Mouse (Mus musculus) kidney, embryonic 16.5 days (tissue): ENCODE results near the gene Samd1. TPM values are rescaled to one million over a fixed set of nuclear protein-coding genes. Genes with fewer than 3 reads are reported as not detected.
A peak's percentile ranks its signal among the peaks of the same experiment; 100 is the strongest.

ENCODE experiments used
- ATAC-seq: fragments of 200-750 bp; cut with Nextera tagmentation; 2 replicates; pipeline ENCODE4 v1.8.0; 2017; ENCODE audit warnings: moderate TSS enrichment; ENCODE audit not compliant: low FRiP score, low TSS enrichment
- H3K27ac ChIP-seq: fragments of 300-500 bp; sonication (generic); 2 replicates; pipeline ENCODE4 v1.5.1; 2014; ENCODE audit warnings: low read length
- H3K27me3 ChIP-seq: fragments of 300-500 bp; sonication (generic); 2 replicates; pipeline ENCODE4 v1.6.1; 2014; ENCODE audit warnings: low read length, control low read depth, mixed read lengths; ENCODE audit not compliant: insufficient read depth
- H3K36me3 ChIP-seq: fragments of 300-500 bp; sonication (generic); 2 replicates; pipeline ENCODE4 v1.6.1; 2014; ENCODE audit warnings: low read length, control low read depth, mixed read lengths; ENCODE audit not compliant: insufficient read depth
- H3K4me1 ChIP-seq: fragments of 300-500 bp; sonication (generic); 2 replicates; pipeline ENCODE4 v1.6.1; 2014; ENCODE audit warnings: low read length, control low read depth, mixed read lengths; ENCODE audit not compliant: insufficient read depth
- H3K4me2 ChIP-seq: fragments of 300-500 bp; sonication (generic); replicated peaks from 2 replicates; pipeline ENCODE4 v1.6.1; 2014; ENCODE audit warnings: low read depth, low read length
- H3K4me3 ChIP-seq: fragments of 300-500 bp; sonication (generic); 2 replicates; pipeline ENCODE4 v1.5.1; 2014; ENCODE audit warnings: mild to moderate bottlenecking, low read length
- H3K9ac ChIP-seq: fragments of 300-500 bp; sonication (generic); replicated peaks from 2 replicates; pipeline ENCODE4 v1.6.1; 2014; ENCODE audit warnings: low read length
- H3K9me3 ChIP-seq: fragments of 300-500 bp; sonication (generic); 2 replicates; pipeline ENCODE4 v1.6.1; 2016; ENCODE audit warnings: low read length, control low read depth
- WGBS: fragments of 180-500 bp; shearing (Covaris S2); extraction: QIAGEN DNeasy Blood & Tissue Kit; methylation state at CpG from one replicate; pipeline ENCODE4 v1.1.7; 2014; 5-methylcytosine and 5-hydroxymethylcytosine counted together
- polyA plus RNA-seq: library from polyadenylated mRNA; unstranded; fragments of >200 nt; fragmentation: Nextera tagmentation; extraction: Ambion mirVana; gene quantifications from 2 replicates; pipeline ENCODE4 v1.2.1, GENCODE M21; 2015

Samd1 gene
- polyA plus RNA-seq, 1 experiment from 2014 or later = 9.4 TPM

DNA sequence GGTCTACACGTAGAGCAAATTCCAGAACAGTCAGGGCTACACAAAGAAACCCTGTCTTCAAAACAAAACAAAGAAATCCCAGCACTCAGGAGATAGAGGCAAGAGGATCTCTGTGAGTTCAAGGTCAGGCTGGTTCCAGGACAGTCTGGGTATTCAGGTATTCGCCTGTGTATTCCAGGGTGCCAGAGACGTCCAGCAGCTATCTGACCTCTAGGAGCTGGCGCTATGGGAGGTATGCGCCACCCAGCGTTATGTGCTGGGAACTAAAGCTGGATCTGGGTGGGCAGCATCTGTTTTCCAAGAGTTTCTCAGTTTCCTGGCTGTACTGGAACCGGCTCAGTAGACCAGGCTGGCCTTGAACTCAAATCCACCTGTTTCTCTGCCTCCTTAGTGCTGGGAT is 10.9 kb downstream of the Samd1 start:
- Histone ChIP-seq H3K4me2 (no peak overlapping the region), H3K27me3 (peaks cover 33% of the 10 kb centered on the region), H3K36me3 (no peaks in the 10 kb centered on the region), H3K4me1 (peaks cover 34% of the 10 kb centered on the region), H3K9me3 (no peaks in the 10 kb centered on the region), H3K27ac (no peak overlapping the region), H3K9ac (no peak overlapping the region), H3K4me3 (no peak overlapping the region)
- 26% methylated on average over 7 of the region's 7 CpGs for WGBS
- ATAC-seq = no peak

DNA sequence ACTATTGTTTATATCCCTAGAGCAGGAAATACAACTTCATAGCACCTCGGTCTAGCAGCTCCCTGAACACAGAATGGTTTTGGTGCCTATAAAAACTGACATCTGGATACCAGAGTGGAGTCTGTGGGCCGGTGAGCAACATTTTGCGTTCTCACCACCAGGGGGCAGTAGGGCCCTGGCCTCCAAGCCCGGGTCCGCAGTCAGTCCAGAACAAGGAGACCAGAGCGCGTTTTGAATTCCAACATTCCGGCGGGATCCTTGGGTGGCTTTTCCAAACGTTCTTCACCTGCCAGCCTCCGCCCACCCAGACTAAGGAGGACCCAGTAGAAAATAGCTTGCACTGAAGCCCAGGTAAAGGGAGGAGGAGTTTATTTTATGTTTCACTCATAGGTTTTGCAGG is 12.4 kb downstream of the Samd1 start:
- no peak overlapping the region for H3K9ac ChIP-seq
- peak; percentile 43; the same call in 1 of the 2 replicates for ATAC-seq
- H3K27me3 ChIP-seq = peaks cover 36% of the 10 kb centered on the region
- H3K4me2 ChIP-seq = peak overlapping the region; percentile 82
- H3K9me3 ChIP-seq = no peaks in the 10 kb centered on the region
- 2% methylated on average over 11 of the region's 11 CpGs for WGBS
- H3K4me1 ChIP-seq = peaks cover 29% of the 10 kb centered on the region
- 0 out of 2 replicates have a peak overlapping the region, but pooled peaks have one; percentile 59 for H3K4me3 ChIP-seq
- H3K27ac ChIP-seq = no peak overlapping the region
- H3K36me3 ChIP-seq = no peaks in the 10 kb centered on the region

DNA sequence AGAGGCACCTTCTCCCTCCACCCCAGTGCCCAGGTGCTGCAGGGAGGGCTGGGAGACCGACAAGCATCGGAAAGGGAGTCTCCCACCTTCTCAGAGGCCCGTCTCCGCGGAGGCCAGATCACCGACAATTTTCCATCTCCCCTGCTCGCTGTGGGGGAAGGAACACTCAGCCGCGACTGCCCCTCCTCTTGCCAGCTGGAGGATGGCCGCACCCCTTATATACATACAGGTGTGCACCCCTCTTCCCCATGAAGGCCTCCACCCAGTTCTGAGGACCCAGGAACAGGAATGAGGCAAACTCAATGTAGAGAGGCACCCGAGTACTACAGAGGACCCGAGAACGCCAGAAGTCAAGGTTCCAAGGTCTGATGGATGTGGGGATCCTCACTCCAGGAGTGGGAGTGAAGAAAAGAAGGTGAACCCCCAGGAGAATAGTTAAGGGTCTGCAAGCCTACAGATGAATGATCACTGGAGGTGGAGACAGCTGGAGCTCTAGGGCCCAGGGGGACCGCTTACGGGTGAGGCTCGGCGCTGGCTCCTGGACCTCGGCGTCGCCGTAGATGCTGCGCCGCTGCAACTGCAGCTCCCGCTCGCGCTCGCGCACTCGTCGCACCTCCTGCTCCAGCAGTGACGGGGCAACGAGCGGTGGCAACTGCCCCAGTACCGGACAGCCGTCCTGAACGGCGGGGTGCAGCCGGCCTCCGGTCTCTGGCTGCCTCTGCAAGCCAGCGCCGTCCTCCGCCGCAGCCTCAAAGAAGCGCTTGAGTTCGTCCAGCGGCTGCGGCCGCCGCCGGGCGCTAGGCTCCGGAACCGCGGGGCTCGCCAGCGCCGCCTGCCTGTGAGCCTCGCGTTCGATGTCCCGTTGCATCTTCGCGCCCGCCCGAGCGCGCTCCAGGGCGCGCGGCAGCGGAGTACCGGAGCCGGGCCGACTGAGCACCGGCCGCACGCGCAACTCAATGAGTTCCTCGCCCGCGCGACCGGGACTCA is 13.4 kb downstream of the Samd1 start:
- H3K4me3 ChIP-seq = peak overlapping the region; percentile 59
- peak; percentile 26; the same call in 1 of the 2 replicates for ATAC-seq
- no peaks in the 10 kb centered on the region for H3K36me3 ChIP-seq
- no peak overlapping the region for H3K27ac ChIP-seq
- peak overlapping the region; percentile 82 for H3K4me2 ChIP-seq
- WGBS = under 1% methylated on average over 80 of the region's 83 CpGs
- H3K27me3 ChIP-seq = peaks cover 36% of the 10 kb centered on the region
- no peaks in the 10 kb centered on the region for H3K9me3 ChIP-seq
- peak overlapping the region; percentile 59 for H3K9ac ChIP-seq
- H3K4me1 ChIP-seq = peaks cover 25% of the 10 kb centered on the region

DNA sequence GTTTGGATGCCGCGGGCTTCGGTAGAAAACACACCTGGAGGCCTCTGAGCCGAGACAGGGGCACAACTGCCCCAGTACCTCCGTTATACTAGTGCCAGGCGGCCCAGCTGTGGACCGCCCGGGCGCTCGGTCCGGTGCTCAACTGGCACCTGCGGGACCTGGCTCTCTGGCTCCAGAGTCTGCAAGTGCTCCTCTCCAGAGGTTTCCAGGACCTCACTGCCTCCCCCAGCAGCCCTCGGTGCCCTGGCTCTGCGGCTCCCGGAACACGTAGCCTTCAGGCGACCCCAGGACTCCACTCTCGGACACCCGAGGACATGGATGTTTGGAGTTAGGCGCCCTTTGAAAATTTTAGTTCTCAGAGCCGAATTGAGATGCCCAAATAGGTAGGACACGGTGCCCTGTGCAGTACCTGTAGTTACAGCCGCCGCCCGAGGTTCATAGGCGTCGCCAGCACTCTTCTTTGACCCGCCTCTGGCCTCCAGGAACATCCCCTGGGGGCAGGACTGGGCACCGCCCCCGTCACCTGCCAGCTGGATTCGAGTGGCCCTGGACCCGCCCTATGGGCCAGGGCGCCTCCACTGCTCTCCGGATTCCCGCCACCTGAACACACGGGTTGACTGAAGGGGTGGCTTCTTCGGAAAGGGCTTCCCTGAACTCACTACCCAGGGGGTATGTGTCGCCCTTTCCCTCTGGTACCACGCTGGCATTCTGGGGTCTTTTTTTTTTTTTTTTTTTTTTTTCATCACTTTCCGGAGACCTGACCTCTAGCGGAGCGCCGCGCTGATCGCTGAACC is 14.4 kb downstream of the Samd1 start, which contains the start of gene 2210011C24Rik:
TSS of gene 2210011C24Rik (minus strand) at position 467 of the 794 bp plus-strand sequence.
- no peaks in the 10 kb centered on the region for H3K36me3 ChIP-seq
- under 1% methylated on average over 45 of the region's 45 CpGs for WGBS
- H3K9me3 ChIP-seq = no peaks in the 10 kb centered on the region
- H3K4me1 ChIP-seq = peaks cover 25% of the 10 kb centered on the region
- peaks cover 36% of the 10 kb centered on the region for H3K27me3 ChIP-seq
- peak within 1 kb of the TSS; percentile 59 for H3K4me3 ChIP-seq
- ATAC-seq = peak; percentile 66
- H3K9ac ChIP-seq = peak within 1 kb of the TSS; percentile 59
- H3K4me2 ChIP-seq = peak within 1 kb of the TSS; percentile 82
- H3K27ac ChIP-seq = peak within 1 kb of the TSS; percentile 27; the same call in 1 of the 2 replicates

DNA sequence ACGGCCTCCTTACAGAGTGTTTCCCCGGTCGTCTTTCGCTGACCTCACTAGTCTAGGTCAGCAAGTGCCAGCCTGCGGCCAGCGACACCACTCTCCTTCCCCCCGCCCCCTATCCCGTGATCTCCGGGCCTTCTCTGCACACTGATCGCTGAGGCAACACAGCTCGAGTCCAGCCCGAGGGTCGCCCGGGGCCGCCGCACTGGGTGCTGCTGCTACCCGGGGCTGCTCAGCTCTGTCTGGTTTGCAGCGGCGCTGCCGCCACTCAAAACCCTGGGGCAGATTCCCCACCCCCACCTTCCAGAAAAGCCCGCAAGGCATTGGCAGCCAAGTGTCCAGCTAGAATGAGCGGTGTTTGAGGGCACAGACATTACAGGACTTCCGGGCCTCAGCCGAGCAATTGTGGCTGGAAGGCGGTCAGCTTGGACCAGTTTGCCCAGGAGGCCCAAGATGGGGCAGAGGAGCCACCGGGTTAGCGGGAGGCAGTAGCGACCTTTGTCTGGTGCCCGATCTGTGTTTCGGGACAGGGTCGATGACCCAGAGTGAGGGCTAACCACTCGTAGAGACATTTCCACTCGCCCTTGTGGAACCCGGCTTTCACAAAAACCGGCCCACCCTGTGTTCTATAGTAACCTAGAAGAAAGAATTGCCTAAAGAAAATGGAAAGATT is 15.2 kb downstream of the Samd1 start:
- no peaks in the 10 kb centered on the region for H3K36me3 ChIP-seq
- H3K27ac ChIP-seq = peak overlapping the region; percentile 27; the same call in 1 of the 2 replicates
- H3K9me3 ChIP-seq = no peaks in the 10 kb centered on the region
- H3K9ac ChIP-seq = peak overlapping the region; percentile 59
- peaks cover 25% of the 10 kb centered on the region for H3K4me1 ChIP-seq
- H3K4me3 ChIP-seq = peak overlapping the region; percentile 59
- ATAC-seq = peak; percentile 49
- peak overlapping the region; percentile 82 for H3K4me2 ChIP-seq
- H3K27me3 ChIP-seq = peaks cover 36% of the 10 kb centered on the region
- 8% methylated on average over 35 of the region's 35 CpGs for WGBS

DNA sequence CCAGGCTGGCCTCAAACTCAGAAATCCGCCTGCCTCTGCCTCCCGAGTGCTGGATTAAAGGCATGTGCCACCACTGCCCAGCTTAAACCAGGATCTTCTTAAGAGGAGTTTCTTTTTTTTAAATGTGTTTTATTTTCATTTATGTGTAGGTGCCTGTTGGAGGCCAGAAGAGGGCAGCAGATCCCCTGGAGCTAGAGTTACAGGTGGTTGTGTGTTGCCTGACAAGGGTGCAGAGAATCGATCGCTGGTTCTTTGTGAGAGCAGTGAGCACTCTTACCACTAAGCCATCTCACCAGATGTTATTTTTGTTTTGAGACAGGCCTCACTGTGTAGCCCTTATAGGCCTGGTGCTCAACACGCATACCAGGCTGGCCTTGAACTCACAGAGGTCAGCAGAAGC is 18.4 kb downstream of the Samd1 start:
- H3K4me1 ChIP-seq = peaks cover 16% of the 10 kb centered on the region
- H3K27me3 ChIP-seq = peaks cover 27% of the 10 kb centered on the region
- no peaks in the 10 kb centered on the region for H3K36me3 ChIP-seq
- H3K9me3 ChIP-seq = no peaks in the 10 kb centered on the region
- no peak for ATAC-seq
- H3K27ac ChIP-seq = no peak overlapping the region
- H3K4me2 ChIP-seq = no peak overlapping the region
- H3K4me3 ChIP-seq = no peak overlapping the region
- H3K9ac ChIP-seq = no peak overlapping the region
- WGBS = 92% methylated on average over 5 of the region's 5 CpGs

DNA sequence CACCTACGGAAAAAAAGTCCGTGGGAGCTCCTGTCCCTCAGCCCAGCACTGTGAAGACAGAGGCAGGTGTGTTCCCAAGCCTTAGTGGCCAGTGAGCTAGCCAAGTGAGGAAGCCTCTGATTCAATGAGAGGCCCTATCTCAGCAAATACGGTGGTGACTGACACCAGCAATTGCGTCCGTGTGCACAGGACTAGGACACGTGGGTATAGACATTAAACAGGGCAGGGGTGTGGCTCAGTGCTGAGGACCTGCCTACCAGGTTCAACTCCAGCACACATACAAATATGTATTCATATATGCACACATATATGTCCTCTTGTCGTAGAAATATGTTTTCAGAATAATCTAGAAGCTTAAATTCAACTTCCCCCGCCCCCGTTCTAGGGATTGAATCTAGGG is 22.3 kb downstream of the Samd1 start:
- no peaks in the 10 kb centered on the region for H3K9me3 ChIP-seq
- H3K4me3 ChIP-seq = no peak overlapping the region
- H3K27ac ChIP-seq = no peak overlapping the region
- 79% methylated on average over 9 of the region's 9 CpGs for WGBS
- H3K36me3 ChIP-seq = no peaks in the 10 kb centered on the region
- no peak for ATAC-seq
- 0 out of 2 replicates have a peak, but pooled peaks cover 3% of the 10 kb centered on the region for H3K27me3 ChIP-seq
- H3K9ac ChIP-seq = no peak overlapping the region
- no peak overlapping the region for H3K4me2 ChIP-seq
- H3K4me1 ChIP-seq = peaks cover 32% of the 10 kb centered on the region

DNA sequence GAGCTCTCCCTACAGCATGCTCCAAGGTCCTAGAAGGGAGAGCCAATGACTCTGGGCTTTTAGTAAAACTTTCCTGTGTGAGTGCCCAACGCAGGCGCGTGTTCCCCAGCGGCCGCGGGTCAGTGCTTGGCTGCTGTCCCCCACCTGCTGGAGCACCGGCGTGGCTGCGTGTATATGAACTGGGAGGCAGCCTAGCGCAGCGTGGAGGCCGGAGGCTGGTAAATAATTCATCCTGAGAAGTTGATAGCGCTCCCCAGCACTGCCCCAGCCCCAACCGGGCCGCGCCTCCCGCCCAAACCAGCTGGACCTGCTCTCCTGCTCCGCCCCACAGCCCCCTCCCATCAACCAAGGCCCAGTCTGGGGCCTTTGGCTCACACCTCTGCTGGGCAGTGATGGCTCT is 23.6 kb downstream of the Samd1 start, which contains the start of gene Palm3:
TSS of gene Palm3 (plus strand) at position 376 of the 400 bp plus-strand sequence.
- Histone ChIP-seq H3K27me3 (0 out of 2 replicates have a peak, but pooled peaks cover 3% of the 10 kb centered on the region), H3K4me2 (peak within 1 kb of the TSS; percentile 61), H3K36me3 (no peaks in the 10 kb centered on the region), H3K9ac (peak within 1 kb of the TSS; percentile 74), H3K4me1 (peaks cover 42% of the 10 kb centered on the region), H3K27ac (peak within 1 kb of the TSS; percentile 91), H3K4me3 (peak within 1 kb of the TSS; percentile 44), H3K9me3 (no peaks in the 10 kb centered on the region)
- peak; percentile 91 for ATAC-seq
- WGBS = 4% methylated on average over 18 of the region's 18 CpGs

DNA sequence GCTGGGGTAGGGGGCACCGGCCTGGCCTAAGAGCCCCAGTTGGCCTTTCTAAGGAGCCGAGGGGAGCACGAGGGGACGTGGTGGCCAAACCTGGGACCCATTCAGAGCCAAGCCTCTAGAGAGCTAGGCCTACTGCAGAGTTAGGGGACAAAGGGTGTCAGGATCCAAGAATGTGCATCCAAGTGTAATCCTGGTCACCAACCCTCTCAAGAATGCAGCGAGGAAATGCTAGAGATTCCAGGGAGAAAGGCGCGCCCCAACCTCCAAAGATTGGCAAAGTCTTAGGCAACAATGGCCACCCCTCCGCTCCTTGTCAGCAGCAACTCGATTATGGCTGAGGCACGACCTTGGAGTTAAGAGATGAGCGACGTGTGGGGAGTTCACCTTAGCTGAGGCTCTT is 24.1 kb downstream of the Samd1 start:
- ATAC-seq = peak; percentile 9
- no peaks in the 10 kb centered on the region for H3K36me3 ChIP-seq
- no peaks in the 10 kb centered on the region for H3K9me3 ChIP-seq
- 32% methylated on average over 12 of the region's 12 CpGs for WGBS
- H3K27me3 ChIP-seq = peaks cover 3% of the 10 kb centered on the region; the same call in 1 of the 2 replicates
- H3K4me2 ChIP-seq = peak overlapping the region; percentile 61
- peaks cover 46% of the 10 kb centered on the region for H3K4me1 ChIP-seq
- H3K9ac ChIP-seq = peak overlapping the region; percentile 74
- H3K4me3 ChIP-seq = peak overlapping the region; percentile 44
- peak overlapping the region; percentile 91 for H3K27ac ChIP-seq
